Mouse (Mus musculus) megakaryocyte, embryonic 14.5 days (primary cell): ENCODE data around the gene Tet3. TPM values are rescaled to one million over a fixed set of nuclear protein-coding genes. Genes with fewer than 3 reads are reported as not detected.

ENCODE experiments used
- H3K27me3 ChIP-seq: replicated peaks from 2 replicates; pipeline ENCODE3; 2012; ENCODE audit warnings: inconsistent platforms
- H3K36me3 ChIP-seq: replicated peaks from 2 replicates; pipeline ENCODE3; 2012; ENCODE audit warnings: low read length, inconsistent platforms, mixed read lengths
- H3K4me1 ChIP-seq: 2 replicates; pipeline ENCODE4 v1.6.1; 2012; ENCODE audit warnings: inconsistent platforms
- H3K4me3 ChIP-seq: replicated peaks from 2 replicates; pipeline ENCODE3; 2012; ENCODE audit warnings: moderate library complexity, mild to moderate bottlenecking, inconsistent platforms
- H3K9me3 ChIP-seq: 2 replicates; pipeline ENCODE4 v1.6.1; 2012; ENCODE audit warnings: inconsistent platforms
- FLI1 ChIP-seq: IDR thresholded peaks from 2 replicates; pipeline ENCODE4 v1.6.1; 2012; ENCODE audit warnings: low read length, inconsistent platforms, mixed read lengths
- GATA1 ChIP-seq: IDR thresholded peaks from 3 replicates; pipeline ENCODE4 v1.6.1; 2012; ENCODE audit warnings: mixed read lengths, low read length, inconsistent platforms, borderline replicate concordance
- polyA plus RNA-seq: library from polyadenylated mRNA; stranded (reverse); fragments of >175 nt; gene quantifications from 2 replicates; pipeline ENCODE4 v1.2.3, GENCODE M21; 2012; ENCODE audit warnings: low replicate concordance; ENCODE audit not compliant: insufficient read depth

Gene Tet3
- polyA plus RNA-seq, 1 experiment, result 10.6 TPM

- Histone ChIP-seq H3K36me3 (peaks cover 91% of the 10 kb centered on the region), H3K27me3 (no peaks in the 10 kb centered on the region), H3K9me3 (no peaks in the 10 kb centered on the region), H3K4me1 (peaks cover 64% of the 10 kb centered on the region), H3K4me3 (no peak overlapping the region)
- TF ChIP-seq FLI1 (no peak), GATA1 (no peak)
Observed at GRCm38 (mm10) chr6:83392166-83392780, 66.6 kb downstream of the Tet3 start.

GRCm38 (mm10) chr6:83385569-83386090 is 73.3 kb downstream of the Tet3 start:
- TF ChIP-seq FLI1 (no peak), GATA1 (no peak)
- H3K9me3 ChIP-seq, result no peaks in the 10 kb centered on the region
- H3K36me3 ChIP-seq, result peaks cover 80% of the 10 kb centered on the region
- no peak overlapping the region for H3K4me3 ChIP-seq
- no peaks in the 10 kb centered on the region for H3K27me3 ChIP-seq
- peaks cover 97% of the 10 kb centered on the region for H3K4me1 ChIP-seq

- peak overlapping the region; percentile 80 for H3K4me3 ChIP-seq
- no peaks in the 10 kb centered on the region for H3K27me3 ChIP-seq
- H3K4me1 ChIP-seq, result peaks cover 81% of the 10 kb centered on the region
- TF ChIP-seq GATA1 (peak; percentile 89), FLI1 (no peak)
- H3K36me3 ChIP-seq, result peaks cover 89% of the 10 kb centered on the region
- no peaks in the 10 kb centered on the region for H3K9me3 ChIP-seq
Observed at GRCm38 (mm10) chr6:83381510-83382491, 77.1 kb downstream of the Tet3 start.

GRCm38 (mm10) chr6:83373704-83374300 is 85.1 kb downstream of the Tet3 start:
- H3K4me3 ChIP-seq, result no peak overlapping the region
- peaks cover 33% of the 10 kb centered on the region for H3K4me1 ChIP-seq
- TF ChIP-seq GATA1 (no peak), FLI1 (no peak)
- peaks cover 100% of the 10 kb centered on the region for H3K36me3 ChIP-seq
- H3K9me3 ChIP-seq, result no peaks in the 10 kb centered on the region
- no peaks in the 10 kb centered on the region for H3K27me3 ChIP-seq

GRCm38 (mm10) chr6:83371350-83371749 is 87.5 kb downstream of the Tet3 start:
- no peak overlapping the region for H3K4me3 ChIP-seq
- peaks cover 28% of the 10 kb centered on the region for H3K4me1 ChIP-seq
- peaks cover 100% of the 10 kb centered on the region for H3K36me3 ChIP-seq
- no peaks in the 10 kb centered on the region for H3K27me3 ChIP-seq
- TF ChIP-seq FLI1 (no peak), GATA1 (no peak)
- no peaks in the 10 kb centered on the region for H3K9me3 ChIP-seq

- Histone ChIP-seq H3K9me3 (no peaks in the 10 kb centered on the region), H3K27me3 (no peaks in the 10 kb centered on the region), H3K4me3 (no peak overlapping the region), H3K36me3 (peaks cover 100% of the 10 kb centered on the region), H3K4me1 (peaks cover 28% of the 10 kb centered on the region)
- TF ChIP-seq FLI1 (no peak), GATA1 (no peak)
Observed at GRCm38 (mm10) chr6:83370316-83370965, 88.4 kb downstream of the Tet3 start.

GRCm38 (mm10) chr6:83363075-83363474 is 95.8 kb downstream of the Tet3 start:
- H3K4me3 ChIP-seq, result no peak overlapping the region
- H3K4me1 ChIP-seq, result peaks cover 15% of the 10 kb centered on the region
- no peaks in the 10 kb centered on the region for H3K9me3 ChIP-seq
- TF ChIP-seq FLI1 (no peak), GATA1 (no peak)
- peaks cover 96% of the 10 kb centered on the region for H3K36me3 ChIP-seq
- no peaks in the 10 kb centered on the region for H3K27me3 ChIP-seq

GRCm38 (mm10) chr6:83361523-83362248 is 97.2 kb downstream of the Tet3 start:
- H3K4me1 ChIP-seq, result peaks cover 26% of the 10 kb centered on the region
- peaks cover 96% of the 10 kb centered on the region for H3K36me3 ChIP-seq
- no peaks in the 10 kb centered on the region for H3K9me3 ChIP-seq
- no peak overlapping the region for H3K4me3 ChIP-seq
- H3K27me3 ChIP-seq, result no peaks in the 10 kb centered on the region
- TF ChIP-seq FLI1 (no peak), GATA1 (no peak)

GRCm38 (mm10) chr6:83357436-83357835 is 101.4 kb downstream of the Tet3 start:
- no peak for TF ChIP-seq FLI1
- no peak for TF ChIP-seq GATA1
- H3K36me3 ChIP-seq, result peaks cover 93% of the 10 kb centered on the region
- no peaks in the 10 kb centered on the region for H3K9me3 ChIP-seq
- H3K4me3 ChIP-seq, result no peak overlapping the region
- H3K4me1 ChIP-seq, result peaks cover 23% of the 10 kb centered on the region
- no peaks in the 10 kb centered on the region for H3K27me3 ChIP-seq
